Mouse (Mus musculus) lung, postnatal 0 days (tissue): ENCODE measurements around the gene Asgr1.

Experiments used
- CTCF ChIP-seq: IDR thresholded peaks from 2 replicates; pipeline ENCODE4 v1.5.1; 2016; ENCODE audit warnings: antibody characterized with exemption, mild to moderate bottlenecking
- EP300 ChIP-seq: IDR thresholded peaks from 2 replicates; pipeline ENCODE4 v1.6.1; 2016; ENCODE audit warnings: antibody characterized with exemption, mild to moderate bottlenecking, control low read depth

DNA sequence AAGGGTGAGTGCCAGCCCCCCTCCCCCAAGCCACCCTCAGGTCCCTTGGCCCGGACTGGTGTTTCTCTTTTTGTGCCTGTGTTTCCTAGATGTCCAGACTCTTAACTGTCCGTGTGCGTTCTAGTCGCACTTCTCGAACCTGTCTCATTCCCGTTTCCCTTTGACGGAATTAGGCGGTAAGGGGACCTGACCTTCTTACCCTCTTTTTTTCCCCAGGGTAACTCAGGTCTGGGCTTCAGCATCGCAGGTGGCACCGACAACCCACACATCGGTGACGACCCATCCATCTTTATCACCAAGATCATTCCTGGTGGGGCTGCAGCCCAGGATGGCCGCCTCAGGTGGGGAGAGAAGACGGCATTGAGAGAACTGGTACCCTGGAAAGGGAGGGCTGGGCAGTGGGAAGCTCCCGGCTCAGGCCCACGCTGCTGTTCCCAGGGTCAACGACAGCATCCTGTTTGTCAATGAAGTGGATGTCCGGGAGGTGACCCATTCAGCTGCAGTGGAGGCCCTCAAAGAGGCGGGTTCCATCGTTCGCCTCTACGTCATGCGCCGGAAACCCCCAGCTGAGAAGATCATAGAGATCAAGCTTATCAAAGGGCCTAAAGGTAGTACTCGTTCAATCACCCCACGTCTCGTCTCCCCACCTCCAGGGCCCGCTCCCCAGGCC is 23.1 kb upstream of the Asgr1 start:
- TF ChIP-seq CTCF: no peak
- TF ChIP-seq EP300: no peak
